Mouse (Mus musculus) lung, embryonic 16.5 days (tissue): ENCODE results near the gene Slc6a16. TPM values are rescaled to one million over a fixed set of nuclear protein-coding genes. Genes with fewer than 3 reads are reported as not detected.

Source experiments
- ATAC-seq: fragments of 200-750 bp; cut with Nextera tagmentation; 2 replicates; pipeline ENCODE4 v1.8.0; 2017; ENCODE audit warnings: low read depth, mild to moderate bottlenecking, moderate library complexity
- H3K27ac ChIP-seq: fragments of 300-500 bp; sonication (generic); 2 replicates; pipeline ENCODE4 v1.5.1; 2014; ENCODE audit warnings: mild to moderate bottlenecking, control low read depth, low read length
- H3K27me3 ChIP-seq: fragments of 300-500 bp; sonication (generic); 2 replicates; pipeline ENCODE4 v1.6.1; 2014; ENCODE audit warnings: low read depth, low read length, mixed read lengths; ENCODE audit not compliant: control insufficient read depth, insufficient read depth
- H3K36me3 ChIP-seq: fragments of 300-500 bp; sonication (generic); 2 replicates; pipeline ENCODE4 v1.6.1; 2014; ENCODE audit warnings: low read length; ENCODE audit not compliant: control insufficient read depth, insufficient read depth
- H3K4me1 ChIP-seq: fragments of 300-500 bp; sonication (generic); replicated peaks from 2 replicates; pipeline ENCODE4 v1.6.1; 2014; ENCODE audit warnings: low read length, mixed read lengths; ENCODE audit not compliant: control insufficient read depth, insufficient read depth
- H3K4me2 ChIP-seq: fragments of 300-500 bp; sonication (generic); 2 replicates; pipeline ENCODE4 v1.6.1; 2014; ENCODE audit warnings: low read depth, low read length, control low read depth
- H3K4me3 ChIP-seq: fragments of 300-500 bp; sonication (generic); 2 replicates; pipeline ENCODE4 v1.5.1; 2014; ENCODE audit warnings: mild to moderate bottlenecking, low read length, control low read depth
- H3K9ac ChIP-seq: fragments of 300-500 bp; sonication (generic); 2 replicates; pipeline ENCODE4 v1.6.1; 2014; ENCODE audit warnings: low read length, control low read depth
- H3K9me3 ChIP-seq: fragments of 300-500 bp; sonication (generic); 2 replicates; pipeline ENCODE4 v1.6.1; 2016; ENCODE audit warnings: low read length; ENCODE audit not compliant: control insufficient read depth
- WGBS: fragments of 180-500 bp; shearing (Covaris S2); extraction: QIAGEN DNeasy Blood & Tissue Kit; methylation state at CpG from one replicate; pipeline ENCODE4 v1.1.7; 2014; 5-methylcytosine and 5-hydroxymethylcytosine counted together
- polyA plus RNA-seq: library from polyadenylated mRNA; unstranded; fragments of >200 nt; fragmentation: Nextera tagmentation; extraction: Ambion mirVana; gene quantifications from 2 replicates; pipeline ENCODE4 v1.2.1, GENCODE M21; 2015

The Slc6a16 gene
- polyA plus RNA-seq, 1 experiment from 2014 or later = not detected

DNA sequence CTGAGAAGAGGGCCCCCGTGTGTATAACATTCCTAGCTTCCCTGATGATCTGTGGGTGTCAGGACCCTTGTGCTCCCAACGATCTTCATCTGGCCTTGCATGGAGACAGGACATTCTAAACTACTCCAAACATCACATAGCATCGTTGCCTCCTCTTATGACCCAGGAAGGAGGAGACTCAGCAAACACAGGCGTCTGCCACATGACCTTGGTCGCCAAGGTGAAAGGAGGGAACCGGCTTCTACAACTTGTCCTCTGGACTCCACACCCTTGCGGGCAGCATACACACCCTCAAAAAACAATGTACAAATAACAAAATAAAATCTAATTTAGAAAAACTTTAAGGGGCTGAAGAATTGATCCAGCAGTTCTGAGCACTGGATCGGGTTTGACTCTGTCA lies 71.1 kb downstream of the Slc6a16 start:
- Histone ChIP-seq H3K4me1 (peaks cover 2% of the 10 kb centered on the region; the same call in 1 of the 2 replicates), H3K4me3 (no peak overlapping the region), H3K27me3 (no peaks in the 10 kb centered on the region), H3K27ac (no peak overlapping the region), H3K9ac (no peak overlapping the region), H3K9me3 (no peaks in the 10 kb centered on the region), H3K4me2 (no peak overlapping the region), H3K36me3 (peaks cover 10% of the 10 kb centered on the region)
- no peak for ATAC-seq
- WGBS = 27% methylated on average over 8 of the region's 8 CpGs

DNA sequence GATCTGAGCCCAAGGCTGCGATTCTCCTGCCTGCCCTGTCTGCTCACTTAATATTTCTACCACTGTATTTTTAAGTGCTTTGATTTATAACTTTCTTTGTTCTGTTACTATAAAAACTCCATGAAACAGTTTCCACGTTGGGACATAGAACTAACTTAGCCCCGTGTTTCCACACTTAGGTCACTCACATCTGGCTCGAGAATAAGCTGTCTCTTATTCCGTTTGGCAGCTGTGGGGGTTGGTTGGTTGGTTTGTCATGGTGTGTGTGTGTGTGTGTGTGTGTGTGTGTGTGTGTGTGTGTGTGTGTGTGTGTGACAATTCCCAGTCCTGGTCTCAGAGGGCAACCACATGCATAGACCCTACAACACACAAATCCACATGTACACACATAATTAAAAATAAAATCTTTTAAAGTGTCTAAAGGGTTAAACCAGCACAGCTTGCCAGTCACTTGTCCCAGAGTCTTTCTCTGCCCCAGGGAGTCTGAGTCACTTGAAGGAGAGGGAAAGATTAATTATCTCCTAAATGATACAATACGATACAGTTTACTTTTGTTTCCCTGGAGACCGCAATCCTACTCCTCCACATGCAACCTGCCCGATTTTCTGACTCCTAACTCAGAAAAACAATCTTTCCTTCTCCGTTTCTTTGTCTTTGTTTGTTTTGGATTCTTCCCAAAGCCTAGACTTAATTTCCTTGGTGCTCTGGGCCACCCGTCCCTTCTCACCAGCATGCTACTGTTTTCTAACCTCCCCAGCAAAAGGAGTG lies 72.0 kb downstream of the Slc6a16 start:
- H3K9me3 ChIP-seq = no peaks in the 10 kb centered on the region
- peaks cover 2% of the 10 kb centered on the region; the same call in 1 of the 2 replicates for H3K4me1 ChIP-seq
- H3K27ac ChIP-seq = no peak overlapping the region
- H3K4me2 ChIP-seq = no peak overlapping the region
- H3K36me3 ChIP-seq = peaks cover 13% of the 10 kb centered on the region
- H3K9ac ChIP-seq = no peak overlapping the region
- no peak overlapping the region for H3K4me3 ChIP-seq
- H3K27me3 ChIP-seq = no peaks in the 10 kb centered on the region
- WGBS = 15% methylated on average over 10 of the region's 10 CpGs
- ATAC-seq = no peak

GRCm38 (mm10) chr7:45313495-45313894 lies 72.6 kb downstream of the Slc6a16 start:
- no peak overlapping the region for H3K4me2 ChIP-seq
- no peaks in the 10 kb centered on the region for H3K9me3 ChIP-seq
- H3K27me3 ChIP-seq = no peaks in the 10 kb centered on the region
- no peak overlapping the region for H3K27ac ChIP-seq
- WGBS = 27% methylated on average over 9 of the region's 9 CpGs
- H3K36me3 ChIP-seq = peaks cover 11% of the 10 kb centered on the region
- no peak overlapping the region for H3K4me3 ChIP-seq
- peaks cover 2% of the 10 kb centered on the region; the same call in 1 of the 2 replicates for H3K4me1 ChIP-seq
- H3K9ac ChIP-seq = no peak overlapping the region
- no peak for ATAC-seq

GRCm38 (mm10) chr7:45315182-45315701 lies 74.4 kb downstream of the Slc6a16 start:
- Histone ChIP-seq H3K9ac (no peak overlapping the region), H3K27ac (no peak overlapping the region), H3K9me3 (no peaks in the 10 kb centered on the region), H3K4me1 (peaks cover 2% of the 10 kb centered on the region; the same call in 1 of the 2 replicates), H3K4me3 (no peak overlapping the region), H3K4me2 (no peak overlapping the region), H3K36me3 (peaks cover 11% of the 10 kb centered on the region), H3K27me3 (no peaks in the 10 kb centered on the region)
- 81% methylated on average over 10 of the region's 10 CpGs for WGBS
- no peak for ATAC-seq

DNA sequence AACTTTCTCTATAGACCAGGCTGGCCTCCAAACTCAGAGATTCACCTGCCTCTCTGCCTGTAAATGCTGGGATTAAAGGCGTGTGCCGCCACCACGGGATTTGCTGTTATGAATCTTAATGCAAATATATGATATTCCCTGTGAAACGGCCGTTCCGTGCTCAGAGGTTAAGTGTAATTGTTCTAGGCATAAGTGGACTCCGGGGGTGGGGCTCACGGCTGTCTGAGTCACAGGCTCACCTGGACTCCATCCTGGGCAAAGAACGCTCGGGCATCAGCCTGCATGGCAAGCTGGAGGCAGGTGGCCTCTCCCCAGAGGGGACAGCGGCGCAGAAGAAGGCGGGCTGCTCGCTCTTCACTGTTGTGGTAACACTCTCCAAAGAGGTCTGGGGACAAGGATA lies 75.7 kb downstream of the Slc6a16 start:
- peaks cover 11% of the 10 kb centered on the region for H3K36me3 ChIP-seq
- no peaks in the 10 kb centered on the region for H3K9me3 ChIP-seq
- H3K4me2 ChIP-seq = no peak overlapping the region
- H3K4me1 ChIP-seq = peaks cover 2% of the 10 kb centered on the region; the same call in 1 of the 2 replicates
- H3K4me3 ChIP-seq = no peak overlapping the region
- 76% methylated on average over 14 of the region's 14 CpGs for WGBS
- H3K27me3 ChIP-seq = no peaks in the 10 kb centered on the region
- no peak overlapping the region for H3K9ac ChIP-seq
- no peak overlapping the region for H3K27ac ChIP-seq
- ATAC-seq = peak; percentile 38; the same call in 1 of the 2 replicates

DNA sequence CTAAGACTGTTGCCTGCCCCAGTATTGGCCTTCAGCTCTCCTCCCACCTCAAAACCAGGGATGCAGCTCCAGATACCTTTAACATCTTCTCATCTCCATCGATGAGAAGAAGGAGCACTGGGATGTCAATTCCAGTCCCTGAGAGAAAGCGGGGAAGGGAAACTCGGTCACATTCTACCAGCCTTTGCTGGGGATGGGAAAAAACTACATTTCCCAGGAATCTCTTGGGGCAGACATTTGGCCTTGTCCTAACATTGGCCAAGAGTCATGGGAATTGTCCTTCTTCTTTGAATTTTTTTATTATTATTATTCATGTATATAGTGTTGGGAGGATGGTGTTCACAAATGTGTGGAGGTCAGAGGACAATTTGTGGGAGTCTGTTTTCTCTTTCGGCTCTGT lies 81.4 kb downstream of the Slc6a16 start:
- H3K9ac ChIP-seq = no peak overlapping the region
- ATAC-seq = no peak
- no peak overlapping the region for H3K4me2 ChIP-seq
- no peaks in the 10 kb centered on the region for H3K4me1 ChIP-seq
- H3K9me3 ChIP-seq = peaks cover 2% of the 10 kb centered on the region; the same call in 1 of the 2 replicates
- no peak overlapping the region for H3K4me3 ChIP-seq
- no peaks in the 10 kb centered on the region for H3K27me3 ChIP-seq
- WGBS = 89% methylated on average over 4 of the region's 4 CpGs
- no peak overlapping the region for H3K27ac ChIP-seq
- peaks cover 24% of the 10 kb centered on the region for H3K36me3 ChIP-seq

Other genes with a start within 250 kb of the Slc6a16 start
- 96.5 and 108 TPM in 2 replicates for gene Irf3, start 243.4 kb upstream of the Slc6a16 start, polyA plus RNA-seq
- gene Bcl2l12, start 242.4 kb upstream of the Slc6a16 start, polyA plus RNA-seq = 62.0 and 64.5 TPM in 2 replicates
- 28.9 and 30.7 TPM in 2 replicates for gene Scaf1, start 224.7 kb upstream of the Slc6a16 start, polyA plus RNA-seq
- gene Rras, start 223.1 kb upstream of the Slc6a16 start, polyA plus RNA-seq = 54.6 and 59.7 TPM in 2 replicates
- gene Prr12, start 188.2 kb upstream of the Slc6a16 start, polyA plus RNA-seq = 9.2 TPM in 2 replicates
- 72.5 and 77.8 TPM in 2 replicates for gene Nosip, start 178.7 kb upstream of the Slc6a16 start, polyA plus RNA-seq
- gene Prrg2, start 178.4 kb upstream of the Slc6a16 start, polyA plus RNA-seq = 28.7 and 31.9 TPM in 2 replicates
- 308 and 326 TPM in 2 replicates for gene Rcn3, start 148.9 kb upstream of the Slc6a16 start, polyA plus RNA-seq
- 93.7 and 97.1 TPM in 2 replicates for gene Fcgrt, start 137.2 kb upstream of the Slc6a16 start, polyA plus RNA-seq
- 1,430 and 1,443 TPM in 2 replicates for gene Rps11, start 116.6 kb upstream of the Slc6a16 start, polyA plus RNA-seq
- gene Rpl13a, start 112.3 kb upstream of the Slc6a16 start, polyA plus RNA-seq = 1,289 and 1,305 TPM in 2 replicates
- gene Gm45713, start 104.9 kb upstream of the Slc6a16 start, polyA plus RNA-seq = 0.31 and 0.60 TPM in 2 replicates
- gene Flt3l, start 104.7 kb upstream of the Slc6a16 start, polyA plus RNA-seq = 2.4 and 3.0 TPM in 2 replicates
- 99.2 and 100 TPM in 2 replicates for gene Pih1d1, start 86.8 kb upstream of the Slc6a16 start, polyA plus RNA-seq
- gene Aldh16a1, start 86.5 kb upstream of the Slc6a16 start, polyA plus RNA-seq = 55.4 and 57.4 TPM in 2 replicates
- 0.34 and 0.99 TPM in 2 replicates for gene Slc17a7, start 77.1 kb upstream of the Slc6a16 start, polyA plus RNA-seq
- not detected in 2 replicates for gene Gfy, start 61.5 kb upstream of the Slc6a16 start, polyA plus RNA-seq
- gene Pth2, start 60.1 kb upstream of the Slc6a16 start, polyA plus RNA-seq = not detected in 2 replicates
- gene Ccdc155, start 36.2 kb upstream of the Slc6a16 start, polyA plus RNA-seq = 1.3 TPM in 2 replicates
- gene Dkkl1, start 28.9 kb upstream of the Slc6a16 start, polyA plus RNA-seq = 0.84 and 1.6 TPM in 2 replicates
- gene Tead2, start 25.3 kb upstream of the Slc6a16 start, polyA plus RNA-seq = 134 and 148 TPM in 2 replicates
- gene Cd37, start 2.0 kb upstream of the Slc6a16 start, polyA plus RNA-seq = 3.0 and 4.6 TPM in 2 replicates
- gene Slc6a21, start 36.4 kb downstream of the Slc6a16 start, polyA plus RNA-seq = not detected in 2 replicates
- 19.6 and 25.0 TPM in 2 replicates for gene Trpm4, start 92.7 kb downstream of the Slc6a16 start, polyA plus RNA-seq
- gene Hrc, start 94.2 kb downstream of the Slc6a16 start, polyA plus RNA-seq = 1.8 and 2.0 TPM in 2 replicates
- gene Ppfia3, start 125.9 kb downstream of the Slc6a16 start, polyA plus RNA-seq = 2.2 and 2.5 TPM in 2 replicates
- gene Lin7b, start 129.5 kb downstream of the Slc6a16 start, polyA plus RNA-seq = 0.53 TPM in 2 replicates
- 181 and 191 TPM in 2 replicates for gene Snrnp70, start 154.7 kb downstream of the Slc6a16 start, polyA plus RNA-seq
- not detected in 2 replicates for gene Kcna7, start 164.6 kb downstream of the Slc6a16 start, polyA plus RNA-seq
- 3.2 and 3.5 TPM in 2 replicates for gene Ntf5, start 172.6 kb downstream of the Slc6a16 start, polyA plus RNA-seq
- gene Lhb, start 179.7 kb downstream of the Slc6a16 start, polyA plus RNA-seq = 2.3 and 3.3 TPM in 2 replicates
- 53.8 and 54.1 TPM in 2 replicates for gene Gys1, start 193.8 kb downstream of the Slc6a16 start, polyA plus RNA-seq
- 159 and 160 TPM in 2 replicates for gene Ruvbl2, start 197.0 kb downstream of the Slc6a16 start, polyA plus RNA-seq
- gene Ftl1, start 218.8 kb downstream of the Slc6a16 start, polyA plus RNA-seq = 4,912 and 5,024 TPM in 2 replicates
- gene Bax, start 225.8 kb downstream of the Slc6a16 start, polyA plus RNA-seq = 135 and 136 TPM in 2 replicates
- 0.39 and 0.57 TPM in 2 replicates for gene Tulp2, start 240.8 kb downstream of the Slc6a16 start, polyA plus RNA-seq
- gene Gm45808, start 245.7 kb downstream of the Slc6a16 start, polyA plus RNA-seq = not detected in 2 replicates
- 3.6 and 3.7 TPM in 2 replicates for gene Dhdh, start 247.7 kb downstream of the Slc6a16 start, polyA plus RNA-seq